Mouse (Mus musculus) CH12.LX (cell line): ENCODE results near the gene Nsd1. TPM values are rescaled to one million over a fixed set of nuclear protein-coding genes. Genes with fewer than 3 reads are reported as not detected.

Experiments used
- DNase-seq: peaks from one replicate; pipeline ENCODE4 v3.0.0-alpha.2; 2013; ENCODE audit errors: extremely low read depth
- H3K27ac ChIP-seq: 2 replicates; pipeline ENCODE4 v1.5.1; 2012; ENCODE audit warnings: low read depth, mild to moderate bottlenecking, control low read depth, moderate library complexity; ENCODE audit not compliant: insufficient read depth
- H3K27me3 ChIP-seq: replicated peaks from 2 replicates; pipeline ENCODE3; 2012; ENCODE audit warnings: inconsistent platforms
- H3K36me3 ChIP-seq, 2 experiments: replicated peaks in 1 of 2; 2 replicates each; pipeline versions ENCODE3 to v1.6.1; 2012; ENCODE audit warnings: inconsistent platforms in 1 of 2, low read length in 1 of 2, mild to moderate bottlenecking in 1 of 2, mixed read lengths in 1 of 2, moderate library complexity in 1 of 2; ENCODE audit not compliant: control insufficient read depth in 1 of 2, insufficient read depth in 1 of 2
- H3K4me1 ChIP-seq, 2 experiments: 2 replicates each; pipeline ENCODE4 v1.6.1; 2012; ENCODE audit warnings: inconsistent platforms in 1 of 2, moderate library complexity in 1 of 2; ENCODE audit not compliant: insufficient read depth in 2 of 2, control insufficient read depth in 1 of 2
- H3K4me2 ChIP-seq: 2 replicates; pipeline ENCODE4 v1.6.1; 2012; ENCODE audit warnings: low read depth, mild to moderate bottlenecking, control low read depth; ENCODE audit not compliant: poor library complexity, insufficient read depth, severe bottlenecking
- H3K4me3 ChIP-seq, 3 experiments: fragments of 150-350 bp in 1 of 3; sonication (generic) in 1 of 3; replicated peaks in 1 of 3; 2 replicates each; pipeline versions ENCODE3 to v1.5.1; 2011 to 2012; ENCODE audit warnings: low read depth in 2 of 3, low read length in 2 of 3, mild to moderate bottlenecking in 2 of 3, moderate library complexity in 2 of 3, control low read depth in 1 of 3, improper control_type of control experiment in 1 of 3, inconsistent platforms in 1 of 3, mixed read lengths in 1 of 3; ENCODE audit not compliant: poor library complexity in 1 of 3
- H3K79me2 ChIP-seq: replicated peaks from 2 replicates; pipeline ENCODE4 v1.6.1; 2012; ENCODE audit warnings: mild to moderate bottlenecking, moderate library complexity; ENCODE audit not compliant: control insufficient read depth, poor library complexity, insufficient read depth, severe bottlenecking; ENCODE audit errors: extremely low read depth
- H3K9ac ChIP-seq: 2 replicates; pipeline ENCODE4 v1.6.1; 2012; ENCODE audit warnings: low read depth, mild to moderate bottlenecking, control low read depth, moderate library complexity; ENCODE audit not compliant: insufficient read depth
- H3K9me3 ChIP-seq: replicated peaks from 2 replicates; pipeline ENCODE3; 2012; ENCODE audit warnings: low read length, inconsistent platforms, mixed read lengths
- E2F4 ChIP-seq: IDR thresholded peaks from 2 replicates; pipeline ENCODE4 v1.6.1; 2011; ENCODE audit warnings: low read depth, low read length, improper control_type of control experiment; ENCODE audit not compliant: insufficient replicate concordance
- ETS1 ChIP-seq: conservative IDR thresholded peaks from 2 replicates; pipeline ENCODE4 v1.6.1; 2012; ENCODE audit warnings: low read depth, mild to moderate bottlenecking, inconsistent platforms, low read length, improper control_type of control experiment, moderate library complexity
- JUND ChIP-seq: conservative IDR thresholded peaks from 2 replicates; pipeline ENCODE4 v1.6.1; 2011; ENCODE audit warnings: low read depth, low read length, improper control_type of control experiment
- KAT2A ChIP-seq: IDR thresholded peaks from 2 replicates; pipeline ENCODE4 v1.6.1; 2012; ENCODE audit warnings: low read length, improper control_type of control experiment, inconsistent platforms; ENCODE audit not compliant: insufficient replicate concordance
- MAZ ChIP-seq: IDR thresholded peaks from 2 replicates; pipeline ENCODE4 v1.6.1; 2012; ENCODE audit warnings: low read depth, mild to moderate bottlenecking, inconsistent platforms, low read length, improper control_type of control experiment, moderate library complexity
- MYC ChIP-seq: IDR thresholded peaks from 2 replicates; pipeline ENCODE4 v1.6.1; 2011; ENCODE audit warnings: low read depth, mild to moderate bottlenecking, improper control_type of control experiment, low read length
- NRF1 ChIP-seq: IDR thresholded peaks from 2 replicates; pipeline ENCODE4 v1.6.1; 2014; ENCODE audit warnings: low read depth, mild to moderate bottlenecking, inconsistent platforms, low read length, improper control_type of control experiment, moderate library complexity
- PAX5 ChIP-seq: IDR thresholded peaks from 2 replicates; pipeline ENCODE4 v1.6.1; 2012; ENCODE audit warnings: low read length, inconsistent platforms, mixed read lengths
- POLR2AphosphoS2 ChIP-seq: IDR thresholded peaks from 2 replicates; pipeline ENCODE4 v1.6.1; 2011; ENCODE audit warnings: low read depth, low read length, improper control_type of control experiment
- SIN3A ChIP-seq: IDR thresholded peaks from 2 replicates; pipeline ENCODE4 v1.6.1; 2012; ENCODE audit warnings: low read length, improper control_type of control experiment, inconsistent platforms
- SMC3 ChIP-seq: IDR thresholded peaks from 2 replicates; pipeline ENCODE4 v1.6.1; 2011; ENCODE audit warnings: low read depth, low read length, improper control_type of control experiment
- UBTF ChIP-seq: IDR thresholded peaks from 2 replicates; pipeline ENCODE4 v1.6.1; 2012; ENCODE audit warnings: low read depth, mild to moderate bottlenecking, inconsistent platforms, low read length, improper control_type of control experiment, moderate library complexity
- USF1 ChIP-seq: IDR thresholded peaks from 2 replicates; pipeline ENCODE4 v1.6.1; 2014; ENCODE audit warnings: low read depth, mild to moderate bottlenecking, inconsistent platforms, low read length, improper control_type of control experiment
- USF2 ChIP-seq: conservative IDR thresholded peaks from 2 replicates; pipeline ENCODE4 v1.6.1; 2011; ENCODE audit warnings: low read depth, low read length, improper control_type of control experiment
- ZC3H11A ChIP-seq: IDR thresholded peaks from 2 replicates; pipeline ENCODE4 v1.6.1; 2012; ENCODE audit warnings: low read depth, mild to moderate bottlenecking, inconsistent platforms, low read length, improper control_type of control experiment
- dilution Hi-C: fragments of 300-500 bp; cut with MboI; formaldehyde crosslinking; loops from 2 replicates; pipeline ENCODE4 v1.14.3; 2020; ENCODE audit warnings: low sequenced_read_pairs; ENCODE audit not compliant: extremely low pct_unique_long_range_greater_than_20kb, extremely low pct_ligation_motif_present
- in situ Hi-C: fragments of 300-500 bp; cut with MboI; formaldehyde crosslinking; loops from 3 replicates; pipeline ENCODE4 v1.14.3; 2019; ENCODE audit warnings: low sequenced_read_pairs, low pct_ligation_motif_present, low pct_unique_long_range_greater_than_20kb, mixed read lengths
- polyA plus RNA-seq: library from polyadenylated mRNA; unstranded; fragments of >175 nt; gene quantifications from 2 replicates; pipeline ENCODE4 v1.2.1, GENCODE M21; 2012; ENCODE audit warnings: low read depth; ENCODE audit not compliant: insufficient read length
- total RNA-seq, 2 experiments: library from RNA; depleted of rRNA; stranded (reverse); fragments of 300-350 nt in 1 of 2; fragments of >200 nt in 1 of 2; gene quantifications; 2 replicates each; pipeline ENCODE4 v1.2.3; 2012 to 2014

Nsd1 gene
- total and polyA plus RNA-seq, 3 experiments = 11.8 to 13.8 (median 12.6) TPM

DNA sequence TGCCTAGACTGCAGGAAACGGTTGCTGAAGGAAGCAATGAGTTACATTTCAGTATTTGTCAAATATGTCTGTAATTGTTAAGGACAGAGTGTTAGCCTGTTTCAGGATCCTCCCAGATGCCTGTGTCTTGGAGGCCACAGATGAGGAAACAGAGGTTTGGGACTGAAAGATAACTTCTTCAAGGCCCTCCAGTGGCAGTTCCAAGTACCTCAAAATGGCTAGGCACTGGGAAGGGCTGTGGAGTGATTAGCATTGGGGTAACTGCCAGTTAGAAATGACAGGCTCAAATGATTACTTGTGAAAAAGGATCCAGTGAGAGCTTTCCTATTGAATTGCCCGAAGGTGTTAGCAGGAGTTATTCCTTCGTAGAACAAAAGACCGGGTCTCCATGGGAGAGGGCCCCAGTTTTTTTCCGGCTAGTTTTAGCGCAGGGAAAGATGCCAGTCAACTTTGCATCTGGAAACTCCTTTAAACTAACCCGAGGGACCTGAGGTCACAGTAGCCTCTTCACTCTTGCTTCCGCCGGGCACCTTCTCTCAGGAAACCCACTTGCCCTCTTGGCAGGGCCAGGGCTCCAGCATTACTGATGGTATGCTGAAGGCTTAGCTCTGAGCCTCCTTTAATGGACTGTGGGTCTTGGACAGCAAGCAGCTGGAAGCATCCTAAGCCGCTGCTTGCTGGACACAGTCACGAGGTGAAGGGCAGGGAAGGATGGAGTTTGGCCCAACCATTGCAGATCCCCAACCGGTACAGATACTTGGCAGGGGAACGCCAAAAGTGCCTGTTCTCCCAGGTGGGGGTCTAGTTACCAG, 539 bp upstream of the Nsd1 start:
- Histone ChIP-seq H3K4me1 (peaks cover 0 to 2% of the 10 kb centered on the region in 2 experiments; a peak in 1 of 4 replicates), H3K9me3 (peaks cover 23% of the 10 kb centered on the region), H3K4me3 (no peak overlapping the region), H3K4me2 (no peak overlapping the region), H3K36me3 (no peaks in the 10 kb centered on the region), H3K27ac (no peak overlapping the region), H3K27me3 (no peaks in the 10 kb centered on the region), H3K9ac (no peak overlapping the region), H3K79me2 (peaks cover 8% of the 10 kb centered on the region; the same call in 1 of the 2 replicates)
- TF ChIP-seq ETS1 = no peak
- no peak for TF ChIP-seq PAX5
- no peak for TF ChIP-seq KAT2A
- no peak for TF ChIP-seq MAZ
- TF ChIP-seq SIN3A = no peak
- TF ChIP-seq MYC = no peak
- TF ChIP-seq POLR2AphosphoS2 = no peak
- TF ChIP-seq SMC3 = no peak
- TF ChIP-seq USF1 = no peak
- no peak for TF ChIP-seq JUND
- no peak for TF ChIP-seq E2F4
- no peak for TF ChIP-seq USF2
- TF ChIP-seq UBTF = no peak
- TF ChIP-seq NRF1 = no peak
- in situ Hi-C loops = no loop called here
- dilution Hi-C loops = no loop called here
- DNase-seq = no peak

DNA sequence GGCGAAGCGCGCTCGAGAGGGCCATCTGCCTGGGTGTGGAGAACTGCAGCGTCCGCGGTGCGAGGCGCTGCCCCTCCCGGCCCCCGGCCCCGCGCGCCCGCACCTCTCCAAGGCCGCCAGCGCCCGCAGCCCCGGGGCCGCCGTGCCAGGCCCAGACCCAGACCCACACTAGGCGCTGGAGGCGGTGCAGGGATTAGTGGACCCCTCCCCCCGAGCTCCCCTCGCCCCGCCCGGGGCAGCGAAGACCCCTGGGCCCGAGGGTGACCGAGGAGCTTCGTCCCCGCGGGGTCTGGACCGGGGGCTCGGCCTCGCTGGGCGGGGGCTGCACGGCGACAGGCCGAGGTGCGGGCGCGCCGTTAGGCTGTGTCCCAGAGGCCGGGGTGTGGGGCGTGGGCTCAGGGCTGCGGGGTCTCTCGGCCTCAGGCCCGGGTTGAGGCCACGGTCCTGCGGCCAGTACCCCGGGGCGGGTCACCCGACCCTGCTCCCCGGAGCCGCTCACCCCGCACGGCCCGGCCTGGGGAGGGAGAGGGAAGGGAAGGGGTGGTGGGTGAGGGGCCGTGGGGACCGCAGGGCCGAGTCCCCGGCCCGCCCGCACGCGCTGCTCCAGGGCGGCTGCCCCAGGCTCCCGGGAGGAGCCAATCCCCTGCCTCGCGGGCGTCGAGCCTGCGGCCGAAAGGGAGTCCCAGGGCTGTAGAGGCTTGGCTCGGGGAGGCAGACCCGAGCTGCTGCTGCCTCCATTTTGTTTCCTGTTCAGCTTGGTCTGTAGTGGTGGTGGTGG, 800 bp downstream of the Nsd1 start:
- H3K27me3 ChIP-seq = no peaks in the 10 kb centered on the region
- H3K9ac ChIP-seq = no peak overlapping the region
- dilution Hi-C loops = no loop called here
- no peak for DNase-seq
- peaks cover 16% of the 10 kb centered on the region for H3K79me2 ChIP-seq
- peaks cover 2 to 12% of the 10 kb centered on the region in 2 experiments; a peak in 2 of 4 replicates for H3K4me1 ChIP-seq
- H3K4me3 ChIP-seq = no peak overlapping the region
- H3K9me3 ChIP-seq = peaks cover 23% of the 10 kb centered on the region
- in situ Hi-C loops = no loop called here
- H3K27ac ChIP-seq = no peak overlapping the region
- no peak overlapping the region for H3K4me2 ChIP-seq
- peaks cover 0 to 1% of the 10 kb centered on the region in 2 experiments for H3K36me3 ChIP-seq
- TF ChIP-seq ZC3H11A = no peak
- no peak for TF ChIP-seq E2F4
